Mouse (Mus musculus): ENCODE results near the gene Dpf2.

The Dpf2 gene

GRCm38 (mm10) chr19:5893282-5894001, 19.4 kb downstream of the Dpf2 start:
- WGBS = 7% methylated on average over 31 of the region's 31 CpGs

- WGBS = 82% methylated on average over 13 of the region's 13 CpGs
Measured at GRCm38 (mm10) chr19:5892735-5893134, 20.1 kb downstream of the Dpf2 start.

- WGBS = 82% methylated on average over 7 of the region's 7 CpGs
Measured at GRCm38 (mm10) chr19:5892262-5892661, 20.5 kb downstream of the Dpf2 start.

- 86% methylated on average over 12 of the region's 12 CpGs for WGBS
Measured at GRCm38 (mm10) chr19:5891521-5892258, 21.1 kb downstream of the Dpf2 start.

DNA sequence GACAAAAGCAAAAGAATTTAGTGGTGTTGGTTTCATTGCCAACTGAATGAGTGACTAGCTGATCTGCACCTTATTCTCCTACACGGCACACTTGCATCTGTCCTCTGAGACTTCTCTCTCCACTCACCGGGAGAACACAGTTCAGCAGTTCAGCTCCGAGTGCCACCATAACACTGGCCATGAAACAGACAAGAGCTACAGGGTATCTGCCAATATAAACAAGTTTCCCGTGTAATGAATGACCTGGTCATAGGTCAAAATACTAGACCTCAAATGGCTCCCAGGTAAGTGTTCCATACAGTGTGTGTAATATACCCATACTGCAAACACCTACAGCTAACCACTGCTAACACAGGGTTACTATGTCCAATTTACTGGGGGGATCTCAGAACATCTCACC, 23.6 kb downstream of the Dpf2 start:
- WGBS = 78% methylated on average over 4 of the region's 4 CpGs

DNA sequence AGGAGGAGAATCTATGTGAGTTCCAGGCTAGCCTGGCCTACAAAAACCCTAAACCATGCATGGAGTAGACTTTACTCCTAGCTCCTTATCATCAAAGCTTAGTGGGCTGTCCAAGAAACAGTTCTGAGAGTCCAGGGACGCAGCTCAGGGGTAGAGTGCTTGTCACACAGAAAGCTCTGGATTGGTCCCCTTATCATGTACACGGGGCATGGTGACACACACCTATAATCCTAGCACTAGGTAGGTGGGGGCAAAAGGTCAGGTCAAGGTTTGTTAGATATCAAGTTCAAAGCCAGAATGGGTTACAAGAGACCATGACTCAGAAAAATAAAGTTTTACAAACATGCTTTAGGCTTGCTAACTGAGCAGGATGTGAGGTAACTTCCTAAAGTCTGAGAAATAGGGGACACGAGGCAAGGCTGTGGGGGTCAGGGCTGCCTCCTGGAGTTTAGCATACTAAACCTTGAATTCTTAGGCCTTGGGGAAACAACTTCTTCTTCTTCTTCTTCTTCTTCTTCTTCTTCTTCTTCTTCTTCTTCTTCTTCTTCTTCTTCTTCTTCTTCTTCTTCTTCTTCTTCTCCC, 25.5 kb downstream of the Dpf2 start:
- WGBS = 78% methylated on average over 3 of the region's 3 CpGs

DNA sequence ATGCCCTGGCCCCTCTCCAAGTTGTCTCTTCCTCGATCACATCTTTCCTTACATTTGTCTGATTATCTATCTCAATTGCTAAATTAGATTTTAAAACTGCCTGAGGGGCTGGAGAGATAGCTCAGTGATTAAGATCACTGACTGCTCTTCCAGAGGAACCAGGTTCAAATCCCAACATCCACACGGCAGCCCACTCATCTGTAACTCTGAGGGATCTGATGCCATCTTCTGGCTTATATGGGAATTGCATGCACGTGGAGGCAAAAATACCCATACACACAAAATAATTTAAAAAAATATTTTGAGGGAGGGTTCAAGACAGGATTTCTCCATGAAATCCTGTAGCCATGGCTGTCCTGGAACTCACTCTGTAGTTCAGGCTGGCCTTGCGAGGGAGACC, 27.0 kb downstream of the Dpf2 start:
- WGBS = 49% methylated on average over 4 of the region's 4 CpGs

GRCm38 (mm10) chr19:5883935-5884334, 28.9 kb downstream of the Dpf2 start:
- 92% methylated on average over 1 of the region's 1 CpGs for WGBS

DNA sequence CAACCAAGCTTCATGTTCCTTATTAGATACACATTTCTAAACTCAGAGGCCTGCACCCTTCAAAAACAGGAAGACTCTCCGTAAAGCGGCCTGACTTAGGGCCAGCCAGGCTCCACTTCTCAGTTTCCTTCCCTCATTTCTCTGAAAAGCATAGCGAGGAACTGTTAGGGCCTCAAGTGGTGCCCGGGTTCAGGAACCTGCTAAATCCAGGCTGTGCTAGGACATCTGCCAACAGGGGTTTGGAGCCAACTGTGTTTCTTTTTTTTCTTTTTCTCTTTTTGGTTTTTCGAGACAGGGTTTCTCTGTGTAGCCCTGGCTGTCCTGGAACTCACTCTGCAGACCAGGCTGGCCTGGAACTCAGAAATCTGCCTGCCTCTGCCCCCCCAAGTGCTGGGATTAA, 30.7 kb downstream of the Dpf2 start:
- WGBS = 65% methylated on average over 5 of the region's 5 CpGs

DNA sequence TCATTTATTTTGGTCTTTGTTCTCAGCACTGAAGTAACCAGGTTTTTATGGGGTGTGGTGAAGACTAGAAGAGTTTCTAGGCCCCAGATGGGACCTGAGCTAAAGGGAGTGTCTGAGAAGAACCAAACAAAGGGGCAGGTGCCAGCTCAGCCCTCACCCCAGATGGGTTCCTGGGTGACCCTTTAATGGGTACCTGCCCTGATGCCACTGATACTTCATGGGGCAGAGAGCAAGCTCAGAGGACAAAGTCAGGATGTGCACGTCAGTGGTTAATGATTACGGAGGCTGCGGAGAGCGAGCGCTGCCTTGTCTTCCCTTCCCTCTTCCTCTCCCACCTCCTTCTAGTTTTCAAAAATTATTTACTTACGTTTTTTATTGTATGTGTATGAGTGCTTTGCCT, 31.7 kb downstream of the Dpf2 start:
- WGBS = 93% methylated on average over 6 of the region's 6 CpGs

- 92% methylated on average over 7 of the region's 7 CpGs for WGBS
Measured at GRCm38 (mm10) chr19:5879735-5880134, 33.1 kb downstream of the Dpf2 start.

- 77% methylated on average over 3 of the region's 3 CpGs for WGBS
Measured at GRCm38 (mm10) chr19:5878916-5879315, 33.9 kb downstream of the Dpf2 start.

DNA sequence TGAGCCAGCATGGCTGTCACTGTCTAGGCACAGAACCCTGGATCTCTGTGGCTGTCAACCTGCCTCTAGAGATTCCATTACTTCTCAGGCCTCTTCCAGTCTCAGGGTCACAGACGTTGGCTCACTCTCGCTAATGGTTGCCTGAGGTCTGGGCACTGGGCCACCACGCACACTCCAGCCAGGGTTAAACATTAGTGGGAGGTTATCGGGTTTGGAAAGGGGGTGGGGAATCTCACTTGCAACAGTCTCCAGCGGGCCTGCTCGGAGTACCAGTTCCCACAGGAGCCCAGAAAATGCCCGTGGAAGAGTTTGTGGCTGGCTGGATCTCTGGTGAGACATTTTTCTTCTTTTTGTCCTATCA, 34.5 kb downstream of the Dpf2 start:
- WGBS = 48% methylated on average over 7 of the region's 7 CpGs

DNA sequence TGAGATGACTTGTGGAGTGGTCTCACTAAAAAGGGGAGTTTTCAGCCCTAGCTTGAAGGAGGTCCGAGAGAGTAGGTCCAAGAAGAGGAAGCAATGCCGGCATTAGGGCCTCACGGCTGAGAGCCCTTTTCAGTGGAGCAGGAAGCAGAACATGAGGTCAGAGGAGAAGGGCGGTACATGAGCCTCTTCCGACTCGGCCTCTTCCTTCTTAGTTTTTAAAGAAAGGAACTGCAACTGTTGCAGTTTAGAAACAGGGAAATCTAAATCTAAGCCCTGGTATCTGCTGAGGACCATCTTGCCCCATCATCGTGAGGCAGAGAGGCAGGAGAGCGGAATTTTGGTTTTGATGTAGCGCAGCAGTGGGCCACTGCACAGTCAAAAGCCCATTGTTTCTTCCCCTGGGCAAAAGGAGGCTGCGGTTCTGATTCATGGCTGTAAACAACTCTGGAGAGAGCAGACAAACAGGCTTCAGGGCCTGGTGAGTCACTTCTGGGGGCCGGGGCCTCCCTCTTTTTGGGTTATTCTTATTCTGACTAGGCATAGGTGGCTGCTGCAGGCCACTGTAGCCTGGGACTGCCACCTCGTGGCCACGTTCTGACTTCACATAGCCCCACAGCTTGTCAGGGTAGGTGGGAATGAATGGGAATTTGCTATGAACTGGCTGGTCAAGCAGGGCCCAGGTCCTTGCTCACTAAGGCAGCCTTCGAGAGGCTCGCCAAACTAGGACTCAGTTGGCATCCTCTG, 35.0 kb downstream of the Dpf2 start, which contains the start of gene Slc25a45:
Gene Slc25a45, plus strand, starts transcription at position 191 of the 744 bp plus-strand sequence.
- 34% methylated on average over 15 of the region's 15 CpGs for WGBS

DNA sequence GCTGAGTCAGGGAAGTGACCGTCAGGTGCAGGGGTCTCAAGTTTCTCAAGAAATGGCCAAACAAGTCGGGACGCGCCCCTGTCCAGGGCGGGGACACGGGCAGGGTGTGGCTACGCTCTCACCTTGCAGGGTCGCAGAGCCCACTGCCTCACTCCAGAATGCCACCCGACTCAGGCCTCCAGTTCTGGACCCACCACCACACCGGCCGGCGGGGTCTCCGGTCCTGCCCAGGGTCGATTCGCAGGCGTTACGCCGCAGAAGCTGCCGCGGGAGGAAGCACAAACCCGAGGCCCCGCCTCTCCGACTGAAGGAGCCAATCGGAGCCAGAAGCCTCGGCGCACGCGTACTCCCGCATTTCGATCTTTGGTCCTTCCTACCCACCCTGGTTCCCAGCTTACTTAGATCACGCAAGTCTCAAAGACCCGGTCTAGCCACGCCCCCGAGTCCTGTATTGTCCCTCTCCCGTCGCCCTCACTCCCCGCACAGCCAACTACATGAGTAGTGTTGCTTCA, 37.8 kb downstream of the Dpf2 start, which contains the start of gene Frmd8:
Gene Frmd8, minus strand, starts transcription at position 306 of the 512 bp plus-strand sequence.
- WGBS = 0% methylated on average over 37 of the region's 37 CpGs

- WGBS = 6% methylated on average over 13 of the region's 13 CpGs
Measured at GRCm38 (mm10) chr19:5874391-5874968, 38.3 kb downstream of the Dpf2 start.

GRCm38 (mm10) chr19:5872931-5873556, 39.8 kb downstream of the Dpf2 start:
- WGBS = 89% methylated on average over 19 of the region's 19 CpGs

DNA sequence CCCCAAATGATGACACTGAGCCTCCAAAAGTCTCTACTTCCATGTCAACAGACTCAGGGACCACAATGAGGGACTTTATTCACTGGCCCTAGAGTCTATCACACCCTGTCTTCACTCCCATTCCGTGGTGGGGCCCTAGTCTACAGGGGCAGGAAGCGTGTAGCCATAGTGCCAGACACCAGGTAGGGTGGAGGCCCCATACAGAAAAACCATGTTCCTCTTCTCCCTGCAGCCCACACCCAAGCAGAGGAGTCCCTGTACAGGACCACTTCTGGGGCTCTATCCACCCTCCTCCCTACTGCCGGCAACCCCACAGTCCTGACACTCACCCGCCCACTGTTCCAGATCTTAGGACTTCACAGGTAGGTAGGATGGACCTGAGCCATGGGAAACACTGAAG, 40.3 kb downstream of the Dpf2 start:
- WGBS = 77% methylated on average over 4 of the region's 4 CpGs

DNA sequence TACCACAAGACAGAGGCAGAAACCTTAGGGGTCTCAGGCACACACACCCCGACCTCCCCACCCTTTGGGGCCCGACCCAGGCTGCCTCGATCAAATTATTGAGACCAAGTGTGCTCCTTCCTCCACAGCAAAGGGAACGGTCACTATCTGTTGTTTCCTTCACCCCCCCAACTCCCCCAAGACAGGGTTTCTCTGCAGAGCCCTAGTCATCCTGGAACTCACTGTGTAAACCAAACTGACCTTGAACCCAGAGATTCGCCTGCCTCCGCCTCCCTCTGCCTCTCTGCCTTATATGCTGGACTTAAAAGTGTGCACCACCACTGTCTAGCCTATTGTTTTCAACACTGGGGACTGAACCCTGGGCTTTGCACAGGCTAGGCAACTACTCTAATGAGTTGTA, 41.1 kb downstream of the Dpf2 start:
- 61% methylated on average over 6 of the region's 6 CpGs for WGBS

DNA sequence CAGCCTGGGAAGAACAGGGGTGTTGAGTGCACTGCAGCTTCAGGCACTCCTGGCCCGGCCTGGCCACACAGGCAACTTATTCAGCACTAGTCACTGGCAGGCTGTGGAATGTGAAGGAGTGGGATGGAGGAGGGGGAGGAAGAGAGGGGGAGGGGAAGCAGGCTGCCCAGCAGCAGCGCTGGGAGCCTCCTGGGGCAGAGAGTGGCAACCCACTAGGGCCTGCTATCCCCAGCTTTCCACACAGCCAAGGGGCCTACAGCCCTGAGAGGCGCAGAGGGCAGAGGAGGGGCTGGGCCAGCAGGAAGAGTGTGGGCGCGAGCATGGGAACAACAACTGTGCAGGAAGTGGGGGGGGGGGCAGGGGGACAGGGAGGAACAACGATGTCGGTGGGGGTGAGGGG, 41.5 kb downstream of the Dpf2 start:
- WGBS = 34% methylated on average over 7 of the region's 7 CpGs

- WGBS = 92% methylated on average over 6 of the region's 6 CpGs
Measured at GRCm38 (mm10) chr19:5868096-5868495, 44.7 kb downstream of the Dpf2 start.
